In genomic region chr11:18753856-18754255, GRCm38 (mm10) we compare ENCODE assay signal across 8 mouse cellular contexts.
A peak's percentile ranks its signal among the peaks of the same experiment; 100 is the strongest.
DNase-seq lines count a peak whose midpoint lies in the region; ATAC-seq lines count a peak whose summit lies in the region.
"Had no signal": no experiment of that assay in that cellular context is flagged by ENCODE, and none has a peak within 500 bp of the region (broad histone marks: within the 10 kb centered on the region; RNA-seq: fewer than 3 reads in every experiment).

No protein-coding gene starts in this region.

- H3K27ac ChIP-seq in kidney, embryonic 14.5 days (ENCODE audit: low read depth, low read length), result peak overlapping the region; percentile 87; the same call in 1 of the 2 replicates
- H3K27ac ChIP-seq in hindbrain, embryonic 15.5 days (replicated peaks), result peak overlapping the region; percentile 76
- H3K27ac ChIP-seq in neural tube, embryonic 11.5 days (ENCODE audit: low read depth, low read length), result peak overlapping the region; percentile 11
- no peak overlapping the region for H3K27ac ChIP-seq in forebrain, embryonic 13.5 days
- H3K27ac ChIP-seq: embryonic facial prominence, embryonic 13.5 days had no signal

- H3K9ac ChIP-seq in kidney, embryonic 14.5 days (ENCODE audit: low read depth, low read length), result peak overlapping the region; percentile 31; the same call in 1 of the 2 replicates
- peak overlapping the region; percentile 1; the same call in 1 of the 2 replicates for H3K9ac ChIP-seq in hindbrain, embryonic 15.5 days
- H3K9ac ChIP-seq in neural tube, embryonic 11.5 days (ENCODE audit: low read length), result peak overlapping the region; percentile 47
- no peak overlapping the region for H3K9ac ChIP-seq in forebrain, embryonic 13.5 days
- H3K9ac ChIP-seq: embryonic facial prominence, embryonic 13.5 days had no signal

- intact Hi-C loops in left cerebral cortex, postnatal 10 days (cut with DNase I), result loop anchor here (5.0 kb wide), 1 partner anchor 263 kb away; the partner anchor contains the start of gene Meis1

- H3K36me3 ChIP-seq in kidney, embryonic 14.5 days (ENCODE audit: control insufficient read depth, insufficient read depth, low read length), result no peaks in the 10 kb centered on the region
- no peaks in the 10 kb centered on the region for H3K36me3 ChIP-seq in hindbrain, embryonic 15.5 days
- no peaks in the 10 kb centered on the region for H3K36me3 ChIP-seq in neural tube, embryonic 11.5 days (ENCODE audit: control insufficient read depth, insufficient read depth, low read length)
- H3K36me3 ChIP-seq in forebrain, embryonic 13.5 days (ENCODE audit: poor library complexity, severe bottlenecking), result no peaks in the 10 kb centered on the region
- H3K36me3 ChIP-seq: embryonic facial prominence, embryonic 13.5 days had no signal

- no peaks in the 10 kb centered on the region for H3K27me3 ChIP-seq in kidney, embryonic 14.5 days (ENCODE audit: control insufficient read depth, insufficient read depth, low read length)
- no peaks in the 10 kb centered on the region for H3K27me3 ChIP-seq in hindbrain, embryonic 15.5 days
- no peaks in the 10 kb centered on the region for H3K27me3 ChIP-seq in neural tube, embryonic 11.5 days (ENCODE audit: control insufficient read depth, insufficient read depth, low read length)
- H3K27me3 ChIP-seq in forebrain, embryonic 13.5 days, result peaks cover 27% of the 10 kb centered on the region; the same call in 1 of the 2 replicates

- WGBS in kidney, embryonic 14.5 days, result 6% methylated on average over 9 of the region's 9 CpGs
- WGBS in hindbrain, embryonic 15.5 days, result 27% methylated on average over 9 of the region's 9 CpGs
- 10% methylated on average over 9 of the region's 9 CpGs for WGBS in neural tube, embryonic 11.5 days
- 38% methylated on average over 9 of the region's 9 CpGs for WGBS in forebrain, embryonic 13.5 days

- H3K4me2 ChIP-seq in kidney, embryonic 14.5 days (replicated peaks; ENCODE audit: low read depth, low read length), result peak overlapping the region; percentile 27
- peak overlapping the region; percentile 37 for H3K4me2 ChIP-seq in hindbrain, embryonic 15.5 days
- H3K4me2 ChIP-seq in neural tube, embryonic 11.5 days (ENCODE audit: low read depth), result peak overlapping the region; percentile 39
- no peak overlapping the region for H3K4me2 ChIP-seq in forebrain, embryonic 13.5 days
- H3K4me2 ChIP-seq: embryonic facial prominence, embryonic 13.5 days had no signal

- no peak overlapping the region for H3K4me3 ChIP-seq in kidney, embryonic 14.5 days (ENCODE audit: low read length)
- no peak overlapping the region for H3K4me3 ChIP-seq in hindbrain, embryonic 15.5 days
- 0 out of 2 replicates have a peak overlapping the region, but pooled peaks have one; percentile 8 for H3K4me3 ChIP-seq in neural tube, embryonic 11.5 days (ENCODE audit: low read depth, low read length)
- H3K4me3 ChIP-seq in forebrain, embryonic 13.5 days, result no peak overlapping the region
- H3K4me3 ChIP-seq: embryonic facial prominence, embryonic 13.5 days had no signal

- H3K4me1 ChIP-seq in kidney, embryonic 14.5 days (ENCODE audit: control insufficient read depth, insufficient read depth, low read length), result peaks cover 21% of the 10 kb centered on the region
- H3K4me1 ChIP-seq in hindbrain, embryonic 15.5 days (replicated peaks), result peaks cover 39% of the 10 kb centered on the region
- peaks cover 49% of the 10 kb centered on the region for H3K4me1 ChIP-seq in neural tube, embryonic 11.5 days (ENCODE audit: control insufficient read depth, insufficient read depth, low read length)
- H3K4me1 ChIP-seq in forebrain, embryonic 13.5 days, result peaks cover 58% of the 10 kb centered on the region

- no peaks in the 10 kb centered on the region for H3K9me3 ChIP-seq in kidney, embryonic 14.5 days (ENCODE audit: control insufficient read depth, low read length)
- no peaks in the 10 kb centered on the region for H3K9me3 ChIP-seq in hindbrain, embryonic 15.5 days
- H3K9me3 ChIP-seq in neural tube, embryonic 11.5 days (ENCODE audit: control insufficient read depth, low read length), result no peaks in the 10 kb centered on the region
- H3K9me3 ChIP-seq in forebrain, embryonic 13.5 days (replicated peaks), result no peaks in the 10 kb centered on the region
- H3K9me3 ChIP-seq: embryonic facial prominence, embryonic 13.5 days had no signal

- DNase-seq in kidney, postnatal 10 days, result no peak
- peak; percentile 39 to 69 for DNase-seq in cerebellum, postnatal 36 days
- no peak for DNase-seq in neural tube, embryonic 11.5 days (ENCODE audit: low spot score)
- DNase-seq in left cerebral cortex, postnatal 10 days (ENCODE audit: extremely low spot score in 1 of 2, low spot score in 2 of 2), result no peak

- ATAC-seq in kidney, embryonic 14.5 days (ENCODE audit: low FRiP score, low TSS enrichment), result 0 out of 2 replicates have a peak, but pooled peaks have one; percentile 53
- ATAC-seq in hindbrain, embryonic 15.5 days (ENCODE audit: low FRiP score, low read depth), result peak; percentile 39; the same call in 1 of the 2 replicates
- ATAC-seq in neural tube, embryonic 11.5 days (ENCODE audit: insufficient read depth, low FRiP score, low TSS enrichment), result no peak
- ATAC-seq in forebrain, embryonic 13.5 days, result no peak

Comparison
In these comparisons a context has a peak if more than half of its experiments do, and no peak if none do; other contexts are left out.
1. ATAC-seq: peak in kidney, embryonic 14.5 days (single experiment) and hindbrain, embryonic 15.5 days (single experiment); none in neural tube, embryonic 11.5 days (single experiment) and forebrain, embryonic 13.5 days (single experiment).
2. DNase-seq: peak in cerebellum, postnatal 36 days (2 of 2); none in kidney, postnatal 10 days (single experiment), neural tube, embryonic 11.5 days (single experiment) and left cerebral cortex, postnatal 10 days (0 of 2).